Mouse (Mus musculus): ENCODE results near the gene Arsb.

- no peak for TF ChIP-seq CTCF (IDR thresholded peaks at IDR 0.05; ENCODE audit: insufficient read depth, low read length)
- no peak for TF ChIP-seq POLR2A (IDR thresholded peaks at IDR 0.05; ENCODE audit: borderline replicate concordance, extremely low read depth, low read depth, low read length)
Measured at GRCm38 (mm10) chr13:93853767-93854166, 82.3 kb downstream of the Arsb start.
